19 mouse cellular contexts compared by ENCODE assay signal in genomic region chr2:145342956-145343355, GRCm38 (mm10).
DNase-seq lines count a peak whose midpoint lies in the region; TF ChIP-seq lines count a peak whose summit lies in the region.
"Had no signal": no experiment of that assay in that cellular context is flagged by ENCODE, and none has a peak within 500 bp of the region (broad histone marks: within the 10 kb centered on the region; RNA-seq: fewer than 3 reads in every experiment).

No protein-coding gene starts in this region.

- H3K4me3 ChIP-seq in left cerebral cortex, adult 2 months: no peak overlapping the region
- H3K4me3 ChIP-seq: embryonic facial prominence, embryonic 10.5 days; embryonic facial prominence, embryonic 12.5 days; forebrain, embryonic 13.5 days; forebrain, embryonic 15.5 days had no signal

- peak overlapping the region; percentile 22; the same call in 1 of the 2 replicates for H3K27ac ChIP-seq in left cerebral cortex, adult 2 months
- H3K27ac ChIP-seq: embryonic facial prominence, embryonic 10.5 days; embryonic facial prominence, embryonic 12.5 days; forebrain, embryonic 13.5 days; forebrain, embryonic 15.5 days had no signal

- no peak for TF ChIP-seq CTCF in left cerebral cortex, adult 2 months (IDR thresholded peaks at IDR 0.05)

- peak; percentile 15 to 59 for DNase-seq in frontal cortex, adult 2 months (ENCODE audit: extremely low spot score in 1 of 2, low spot score in 1 of 2)
- DNase-seq in frontal cortex, postnatal 14 days (ENCODE audit: low spot score in 2 of 2): no peak
- DNase-seq in left cerebral cortex, adult 2 months (ENCODE audit: extremely low spot score in 1 of 2, low spot score in 2 of 2): no peak
- DNase-seq in left cerebral cortex, adult 18-20 months (ENCODE audit: low spot score in 2 of 2): no peak
- peak; percentile 54 for DNase-seq in brain, adult 2 months (ENCODE audit: low read depth, low spot score)
- DNase-seq in telencephalon, adult 2 months (ENCODE audit: low read depth, low spot score): peak; percentile 60
- DNase-seq in thymus, postnatal 0 days (ENCODE audit: low spot score): no peak
- DNase-seq: adrenal gland, adult 2 months; adrenal gland, postnatal 10 days; adrenal gland, postnatal 25 days; cerebellum, adult 11-12 months; cerebellum, adult 2 months; cerebellum, adult 9-10 months; cerebellum, postnatal 10 days; cerebellum, postnatal 25 days had no signal

- intact Hi-C loops in left cerebral cortex, adult 2 months (cut with DNase I): loop anchor here (2.0 kb wide), 1 partner anchor 170 kb away; no protein-coding TSS in a partner anchor

Comparison
In these comparisons a context has a peak if more than half of its experiments do, and no peak if none do; other contexts are left out.
1. DNase-seq: peak in frontal cortex, adult 2 months (2 of 2), brain, adult 2 months (single experiment) and telencephalon, adult 2 months (single experiment); none in frontal cortex, postnatal 14 days (0 of 2), left cerebral cortex, adult 2 months (0 of 2), left cerebral cortex, adult 18-20 months (0 of 2) and thymus, postnatal 0 days (single experiment).